Mouse (Mus musculus) embryonic facial prominence, embryonic 10.5 days (tissue): Measurements from ENCODE around the gene Cldn9. TPM values are rescaled to one million over a fixed set of nuclear protein-coding genes. Genes with fewer than 3 reads are reported as not detected.

ENCODE experiments used
- DNase-seq: peaks from one replicate; pipeline ENCODE4 v3.0.0-alpha.2; 2017; ENCODE audit warnings: low spot score
- H3K27ac ChIP-seq: fragments of 300-500 bp; sonication (generic); replicated peaks from 2 replicates; pipeline ENCODE4 v1.5.1; 2016; ENCODE audit warnings: mild to moderate bottlenecking
- H3K27me3 ChIP-seq: fragments of 300-500 bp; sonication (generic); replicated peaks from 2 replicates; pipeline ENCODE4 v1.6.1; 2016; ENCODE audit warnings: low read depth, mild to moderate bottlenecking; ENCODE audit not compliant: poor library complexity, severe bottlenecking
- H3K36me3 ChIP-seq: fragments of 300-500 bp; sonication (generic); replicated peaks from 2 replicates; pipeline ENCODE4 v1.6.1; 2016; ENCODE audit warnings: mild to moderate bottlenecking, moderate library complexity
- H3K4me1 ChIP-seq: fragments of 300-500 bp; sonication (generic); 2 replicates; pipeline ENCODE4 v1.6.1; 2016
- H3K4me3 ChIP-seq: fragments of 300-500 bp; sonication (generic); 2 replicates; pipeline ENCODE4 v1.5.1; 2016; ENCODE audit warnings: mild to moderate bottlenecking, moderate library complexity
- H3K9me3 ChIP-seq: fragments of 300-500 bp; sonication (generic); 2 replicates; pipeline ENCODE4 v1.6.1; 2016; ENCODE audit warnings: mild to moderate bottlenecking
- WGBS: fragments of 180-500 bp; shearing (Covaris S2); methylation state at CpG from one replicate; pipeline ENCODE4 v1.1.7; 2016; 5-methylcytosine and 5-hydroxymethylcytosine counted together
- polyA plus RNA-seq: library from polyadenylated mRNA; unstranded; fragments of >200 nt; fragmentation: Nextera tagmentation; extraction: Ambion mirVana; gene quantifications from 2 replicates; pipeline ENCODE4 v1.2.1, GENCODE M21; 2016

The Cldn9 gene
- polyA plus RNA-seq, 1 experiment from 2014 or later = 13.5 TPM

- H3K4me3 ChIP-seq = peak overlapping the region; percentile 71
- H3K9me3 ChIP-seq = no peaks in the 10 kb centered on the region
- peaks cover 72% of the 10 kb centered on the region for H3K27me3 ChIP-seq
- peaks cover 66% of the 10 kb centered on the region for H3K4me1 ChIP-seq
- H3K27ac ChIP-seq = peak overlapping the region; percentile 58
- peak; percentile 60 for DNase-seq
- WGBS = under 1% methylated on average over 37 of the region's 37 CpGs
- H3K36me3 ChIP-seq = no peaks in the 10 kb centered on the region
These were observed 7.3 kb downstream of the Cldn9 start for GRCm38 (mm10) chr17:23676473-23677031.

DNA sequence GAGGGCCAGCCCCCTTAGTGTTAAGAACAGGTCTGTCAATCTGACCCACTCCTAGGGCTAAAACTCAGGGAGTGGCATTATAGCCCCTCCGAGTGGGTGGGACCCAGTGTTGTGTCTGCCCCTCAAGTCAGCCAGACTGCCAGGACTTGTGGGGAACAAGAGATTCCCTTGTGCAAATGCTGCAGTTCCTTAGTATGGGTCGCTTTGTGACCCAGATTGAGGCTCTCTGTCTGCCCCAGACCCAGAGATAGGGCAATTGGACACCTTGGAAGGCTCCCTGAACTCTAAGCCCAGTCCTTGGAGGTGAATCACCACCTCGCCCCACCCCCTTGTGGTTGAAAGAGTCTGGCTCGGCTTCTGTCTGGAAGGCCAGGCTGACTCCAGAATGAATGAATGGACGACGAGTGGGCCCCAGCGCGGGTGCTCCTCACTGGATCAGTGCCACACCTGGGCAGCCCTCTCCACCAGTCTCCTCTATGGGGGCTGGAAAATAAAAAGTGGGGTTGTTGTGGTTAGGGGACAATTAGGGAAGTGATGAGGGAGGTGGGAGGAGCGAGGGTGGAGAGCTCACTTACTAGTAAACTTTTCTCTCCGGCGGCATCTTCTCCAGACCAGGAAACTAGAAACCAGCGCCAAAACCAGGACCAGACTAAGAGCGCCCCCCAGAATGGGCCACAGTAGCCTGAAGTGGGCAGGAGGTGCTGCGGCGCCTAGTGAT is 8.1 kb downstream of the Cldn9 start:
- no peak overlapping the region for H3K27ac ChIP-seq
- 9% methylated on average over 15 of the region's 15 CpGs for WGBS
- peaks cover 62% of the 10 kb centered on the region for H3K4me1 ChIP-seq
- peaks cover 1% of the 10 kb centered on the region for H3K36me3 ChIP-seq
- DNase-seq = peak; percentile 48
- H3K9me3 ChIP-seq = no peaks in the 10 kb centered on the region
- peak overlapping the region; percentile 71 for H3K4me3 ChIP-seq
- H3K27me3 ChIP-seq = peaks cover 64% of the 10 kb centered on the region

DNA sequence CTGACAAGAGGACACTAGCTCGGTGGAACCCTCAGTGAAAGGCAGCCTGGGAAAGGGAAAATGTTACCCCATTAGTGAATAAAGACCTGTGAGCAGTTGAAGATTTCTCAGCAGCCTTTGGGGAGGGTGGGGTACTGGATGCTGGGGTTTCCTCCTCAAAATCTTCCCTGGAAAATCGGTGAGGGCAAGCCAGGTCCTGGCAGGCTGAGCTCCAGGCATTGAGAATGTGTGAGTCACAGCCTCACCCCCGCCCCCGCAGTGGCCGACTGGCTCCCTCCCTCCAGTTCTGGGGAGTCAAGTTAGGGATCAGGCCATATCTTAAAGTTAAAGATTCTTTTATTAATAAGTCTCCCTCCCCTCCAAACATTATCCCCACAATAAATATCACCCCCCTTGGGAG is 8.7 kb downstream of the Cldn9 start:
- 33% methylated on average over 5 of the region's 5 CpGs for WGBS
- Histone ChIP-seq H3K4me1 (peaks cover 62% of the 10 kb centered on the region), H3K4me3 (0 out of 2 replicates have a peak overlapping the region, but pooled peaks have one; percentile 71), H3K27me3 (peaks cover 58% of the 10 kb centered on the region), H3K9me3 (no peaks in the 10 kb centered on the region), H3K36me3 (peaks cover 7% of the 10 kb centered on the region), H3K27ac (no peak overlapping the region)
- DNase-seq = no peak

- Histone ChIP-seq H3K4me3 (peak overlapping the region; percentile 71), H3K4me1 (peaks cover 60% of the 10 kb centered on the region), H3K9me3 (no peaks in the 10 kb centered on the region), H3K27ac (peak overlapping the region; percentile 92), H3K36me3 (peaks cover 14% of the 10 kb centered on the region), H3K27me3 (peaks cover 51% of the 10 kb centered on the region)
- no peak for DNase-seq
- 38% methylated on average over 9 of the region's 9 CpGs for WGBS
These were observed 9.4 kb downstream of the Cldn9 start for GRCm38 (mm10) chr17:23674271-23674952.

DNA sequence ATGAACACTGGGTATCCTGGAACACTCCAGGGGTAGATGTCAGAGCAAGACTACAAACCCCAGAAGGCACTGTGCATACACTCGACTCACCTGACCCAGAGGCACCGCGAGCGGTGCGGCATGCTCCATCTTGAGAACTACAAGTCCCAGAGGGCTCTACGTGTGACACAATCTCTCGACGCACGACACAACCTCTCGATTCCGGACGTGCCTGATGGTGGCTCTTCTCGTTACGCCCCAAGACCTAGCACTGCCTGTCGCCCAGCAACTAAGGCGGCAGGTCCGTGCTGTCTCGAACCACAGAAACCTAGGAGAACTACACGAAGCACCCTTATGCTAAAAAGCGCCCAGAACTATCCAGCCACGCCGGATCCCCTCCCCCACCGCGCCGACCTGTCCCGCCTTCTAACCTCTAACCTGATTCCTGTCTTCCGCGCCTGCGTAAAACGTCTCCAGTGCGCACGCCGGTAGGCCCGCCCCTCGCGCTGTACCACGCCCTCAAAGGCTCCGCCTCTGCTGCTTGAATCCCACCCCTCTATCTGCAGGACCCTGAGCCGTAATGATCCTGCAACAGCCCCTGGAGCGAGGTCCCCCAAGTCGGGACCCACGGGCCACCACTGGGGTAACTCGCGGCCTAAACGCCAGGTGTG is 10.3 kb downstream of the Cldn9 start, which contains the start of the genes Hcfc1r1 and Thoc6:
Hcfc1r1 (plus strand) TSS at position 173 of the 650 bp plus-strand sequence.
Thoc6 (minus strand) TSS at position 459 of the 650 bp plus-strand sequence.
- Histone ChIP-seq H3K9me3 (no peaks in the 10 kb centered on the region), H3K27ac (peak within 1 kb of the TSS; percentile 92), H3K4me1 (peaks cover 56% of the 10 kb centered on the region), H3K27me3 (peaks cover 42% of the 10 kb centered on the region), H3K4me3 (peak within 1 kb of the TSS; percentile 71), H3K36me3 (peaks cover 23% of the 10 kb centered on the region)
- WGBS = under 1% methylated on average over 45 of the region's 45 CpGs
- DNase-seq = peak; percentile 94

GRCm38 (mm10) chr17:23672761-23673160 is 11.1 kb downstream of the Cldn9 start:
- H3K4me1 ChIP-seq = peaks cover 55% of the 10 kb centered on the region
- WGBS = 72% methylated on average over 3 of the region's 3 CpGs
- no peaks in the 10 kb centered on the region for H3K9me3 ChIP-seq
- DNase-seq = no peak
- peaks cover 31% of the 10 kb centered on the region for H3K36me3 ChIP-seq
- no peak overlapping the region for H3K27ac ChIP-seq
- peak overlapping the region; percentile 71 for H3K4me3 ChIP-seq
- peaks cover 34% of the 10 kb centered on the region for H3K27me3 ChIP-seq

- H3K4me1 ChIP-seq = peaks cover 43% of the 10 kb centered on the region
- WGBS = 90% methylated on average over 3 of the region's 3 CpGs
- no peak overlapping the region for H3K4me3 ChIP-seq
- no peaks in the 10 kb centered on the region for H3K9me3 ChIP-seq
- DNase-seq = no peak
- H3K27me3 ChIP-seq = peaks cover 24% of the 10 kb centered on the region
- H3K36me3 ChIP-seq = peaks cover 43% of the 10 kb centered on the region
- H3K27ac ChIP-seq = no peak overlapping the region
These were observed 12.3 kb downstream of the Cldn9 start for GRCm38 (mm10) chr17:23671519-23671918.

DNA sequence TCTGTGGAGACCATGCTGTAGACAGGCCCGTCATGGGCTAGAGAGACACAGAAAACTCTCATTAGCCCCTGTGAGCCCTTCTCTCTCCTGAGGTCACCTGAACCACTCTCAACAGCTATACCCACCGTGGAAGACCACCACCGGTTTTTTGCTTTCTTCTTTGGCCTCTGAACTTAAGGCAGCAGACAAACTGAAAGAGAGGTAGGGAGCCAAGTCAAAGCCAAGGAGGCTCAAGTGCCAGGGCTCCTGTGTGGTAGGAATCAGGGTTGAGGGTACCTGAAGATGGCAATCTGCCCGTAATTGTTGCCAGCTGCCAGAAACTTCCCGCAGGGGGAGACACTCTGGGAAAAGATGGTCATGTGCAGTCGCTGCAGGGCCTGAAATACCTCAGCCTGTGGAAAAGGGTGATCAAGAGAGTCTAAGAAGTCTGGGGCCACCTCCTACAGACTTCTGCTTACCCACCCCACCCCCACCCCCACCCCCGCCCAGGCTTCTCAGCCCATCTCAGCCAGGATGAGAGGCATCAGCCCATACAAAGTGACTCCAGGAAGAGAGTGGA is 13.2 kb downstream of the Cldn9 start:
- DNase-seq = no peak
- Histone ChIP-seq H3K27ac (no peak overlapping the region), H3K4me1 (peaks cover 40% of the 10 kb centered on the region), H3K36me3 (peaks cover 50% of the 10 kb centered on the region), H3K4me3 (no peak overlapping the region), H3K27me3 (peaks cover 15% of the 10 kb centered on the region), H3K9me3 (no peaks in the 10 kb centered on the region)
- 85% methylated on average over 7 of the region's 7 CpGs for WGBS

GRCm38 (mm10) chr17:23665511-23665910 is 18.3 kb downstream of the Cldn9 start:
- Histone ChIP-seq H3K9me3 (no peaks in the 10 kb centered on the region), H3K27me3 (peaks cover 34% of the 10 kb centered on the region), H3K27ac (no peak overlapping the region; the same call in 1 of the 2 replicates), H3K4me1 (peaks cover 27% of the 10 kb centered on the region), H3K4me3 (no peak overlapping the region), H3K36me3 (peaks cover 50% of the 10 kb centered on the region)
- 77% methylated on average over 14 of the region's 14 CpGs for WGBS
- DNase-seq = no peak

DNA sequence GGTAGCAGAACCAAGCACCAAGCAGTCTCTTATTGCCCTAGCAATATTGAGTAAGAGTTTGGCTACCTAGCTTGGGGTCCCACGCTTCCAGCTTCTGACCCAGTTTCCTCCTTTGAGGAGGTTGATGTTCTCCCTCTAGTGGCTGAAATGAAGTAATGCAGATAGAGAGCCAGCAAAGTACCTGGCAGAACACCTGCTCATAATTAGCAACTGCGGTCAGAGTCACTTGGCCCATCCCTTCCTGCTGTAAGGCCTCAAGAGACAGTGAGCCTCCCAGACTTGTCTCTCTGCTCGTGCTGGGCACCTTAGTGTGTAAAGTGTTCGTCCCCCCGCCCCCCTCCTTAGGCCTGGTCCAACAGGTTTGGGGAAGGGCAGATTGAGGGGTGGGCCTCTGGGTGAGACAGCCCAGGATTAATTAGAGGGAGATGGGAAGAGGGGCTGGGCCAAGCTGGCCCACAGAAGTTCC is 19.2 kb downstream of the Cldn9 start:
- 10% methylated on average over 5 of the region's 5 CpGs for WGBS
- Histone ChIP-seq H3K9me3 (no peaks in the 10 kb centered on the region), H3K4me3 (no peak overlapping the region), H3K36me3 (peaks cover 41% of the 10 kb centered on the region), H3K4me1 (peaks cover 30% of the 10 kb centered on the region), H3K27me3 (peaks cover 43% of the 10 kb centered on the region), H3K27ac (no peak overlapping the region)
- peak; percentile 51 for DNase-seq

GRCm38 (mm10) chr17:23661526-23661925 is 22.3 kb downstream of the Cldn9 start:
- H3K4me1 ChIP-seq = peaks cover 30% of the 10 kb centered on the region
- WGBS = 4% methylated on average over 9 of the region's 9 CpGs
- peaks cover 52% of the 10 kb centered on the region for H3K27me3 ChIP-seq
- DNase-seq = peak; percentile 50
- H3K36me3 ChIP-seq = peaks cover 10% of the 10 kb centered on the region
- H3K4me3 ChIP-seq = no peak overlapping the region
- H3K9me3 ChIP-seq = no peaks in the 10 kb centered on the region
- H3K27ac ChIP-seq = no peak overlapping the region

GRCm38 (mm10) chr17:23660876-23661200 is 23.0 kb downstream of the Cldn9 start:
- no peak for DNase-seq
- H3K36me3 ChIP-seq = 0 out of 2 replicates have a peak, but pooled peaks cover 4% of the 10 kb centered on the region
- H3K9me3 ChIP-seq = no peaks in the 10 kb centered on the region
- H3K4me3 ChIP-seq = peak overlapping the region; percentile 38
- peaks cover 26% of the 10 kb centered on the region for H3K4me1 ChIP-seq
- 4% methylated on average over 14 of the region's 14 CpGs for WGBS
- H3K27ac ChIP-seq = no peak overlapping the region
- peaks cover 52% of the 10 kb centered on the region for H3K27me3 ChIP-seq
